Mouse (Mus musculus) midbrain, postnatal 0 days (tissue): ENCODE results near the gene Fam83d. TPM values are rescaled to one million over a fixed set of nuclear protein-coding genes. Genes with fewer than 3 reads are reported as not detected.

ENCODE experiments used
- ATAC-seq: fragments of 200-750 bp; cut with Nextera tagmentation; 2 replicates; pipeline ENCODE4 v1.8.0; 2017; ENCODE audit warnings: moderate number of reproducible peaks, mild to moderate bottlenecking, moderate TSS enrichment, moderate library complexity; ENCODE audit not compliant: low FRiP score
- DNase-seq: peaks from one replicate; pipeline ENCODE4 v3.0.0-alpha.2; 2015; ENCODE audit warnings: low spot score
- H3K27ac ChIP-seq: fragments of 300-500 bp; sonication (generic); 2 replicates; pipeline ENCODE4 v1.5.1; 2014; ENCODE audit warnings: low read depth, mild to moderate bottlenecking, low read length, mixed read lengths
- H3K27me3 ChIP-seq: fragments of 300-500 bp; sonication (generic); 2 replicates; pipeline ENCODE4 v1.6.1; 2014; ENCODE audit warnings: low read length, control low read depth, mixed read lengths; ENCODE audit not compliant: insufficient read depth
- H3K36me3 ChIP-seq: fragments of 300-500 bp; sonication (generic); 2 replicates; pipeline ENCODE4 v1.6.1; 2014; ENCODE audit warnings: low read length, control low read depth, mixed read lengths; ENCODE audit not compliant: insufficient read depth
- H3K4me1 ChIP-seq: fragments of 300-500 bp; sonication (generic); 2 replicates; pipeline ENCODE4 v1.6.1; 2014; ENCODE audit warnings: mild to moderate bottlenecking, control low read depth, antibody characterized with exemption, low read length, mixed read lengths; ENCODE audit not compliant: insufficient read depth
- H3K4me2 ChIP-seq: fragments of 300-500 bp; sonication (generic); 2 replicates; pipeline ENCODE4 v1.6.1; 2014; ENCODE audit warnings: low read depth, mild to moderate bottlenecking, low read length, mixed read lengths; ENCODE audit not compliant: poor library complexity, severe bottlenecking
- H3K4me3 ChIP-seq: fragments of 300-500 bp; sonication (generic); 2 replicates; pipeline ENCODE4 v1.5.1; 2014; ENCODE audit warnings: low read depth, mild to moderate bottlenecking, low read length, moderate library complexity
- H3K9ac ChIP-seq: fragments of 300-500 bp; sonication (generic); replicated peaks from 2 replicates; pipeline ENCODE4 v1.6.1; 2014; ENCODE audit warnings: mild to moderate bottlenecking, low read length, moderate library complexity, mixed read lengths; ENCODE audit not compliant: poor library complexity, severe bottlenecking
- H3K9me3 ChIP-seq: fragments of 300-500 bp; sonication (generic); 2 replicates; pipeline ENCODE4 v1.6.1; 2016; ENCODE audit warnings: low read length, control low read depth
- CTCF ChIP-seq: IDR thresholded peaks from 2 replicates; pipeline ENCODE4 v1.5.1; 2016; ENCODE audit warnings: antibody characterized with exemption, mild to moderate bottlenecking
- WGBS: fragments of 180-500 bp; shearing (Covaris S2); extraction: QIAGEN DNeasy Blood & Tissue Kit; methylation state at CpG from one replicate; pipeline ENCODE4 v1.1.7; 2014; 5-methylcytosine and 5-hydroxymethylcytosine counted together
- polyA plus RNA-seq: library from polyadenylated mRNA; unstranded; fragments of >200 nt; fragmentation: Nextera tagmentation; extraction: Ambion mirVana; gene quantifications from 2 replicates; pipeline ENCODE4 v1.2.1, GENCODE M21; 2015
- total RNA-seq: library from RNA; depleted of rRNA; stranded (reverse); fragments of >200 nt; gene quantifications from 2 replicates; pipeline ENCODE4 v1.2.3, GENCODE M21; 2014

Gene Fam83d
- total and polyA plus RNA-seq, 2 experiments from 2014 or later: 3.8 to 6.6 TPM

DNA sequence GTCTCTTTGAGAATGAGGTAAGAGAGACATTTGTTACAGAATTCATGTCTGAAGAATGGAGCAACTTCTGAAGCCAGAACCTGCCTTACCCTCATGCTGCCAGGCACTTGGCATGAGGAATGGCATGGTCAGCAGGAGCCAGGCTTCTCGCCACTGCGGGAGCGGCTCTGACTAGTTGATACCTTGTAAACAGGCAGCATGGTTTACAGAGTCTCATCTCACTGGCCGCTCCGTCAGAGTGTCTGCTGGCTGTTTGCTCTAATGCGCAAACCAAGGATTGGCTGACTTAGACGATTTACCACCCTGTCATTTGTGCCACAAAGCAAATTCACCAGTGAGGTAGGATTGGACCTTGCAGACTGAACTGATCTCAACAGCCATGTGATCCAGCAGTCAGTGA lies 13.2 kb downstream of the Fam83d start:
- H3K27me3 ChIP-seq: no peaks in the 10 kb centered on the region
- H3K27ac ChIP-seq: no peak overlapping the region
- ATAC-seq: no peak
- no peak for TF ChIP-seq CTCF
- H3K4me2 ChIP-seq: no peak overlapping the region
- 88% methylated on average over 7 of the region's 7 CpGs for WGBS
- H3K9me3 ChIP-seq: no peaks in the 10 kb centered on the region
- no peak overlapping the region for H3K4me3 ChIP-seq
- no peak for DNase-seq
- H3K4me1 ChIP-seq: no peaks in the 10 kb centered on the region
- H3K9ac ChIP-seq: no peak overlapping the region
- no peaks in the 10 kb centered on the region for H3K36me3 ChIP-seq

- Histone ChIP-seq H3K9ac (no peak overlapping the region), H3K4me1 (no peaks in the 10 kb centered on the region), H3K27ac (no peak overlapping the region), H3K36me3 (no peaks in the 10 kb centered on the region), H3K27me3 (no peaks in the 10 kb centered on the region), H3K4me2 (no peak overlapping the region), H3K4me3 (no peak overlapping the region), H3K9me3 (no peaks in the 10 kb centered on the region)
- no peak for ATAC-seq
- TF ChIP-seq CTCF: no peak
- 76% methylated on average over 14 of the region's 14 CpGs for WGBS
- DNase-seq: no peak
Measured at GRCm38 (mm10) chr2:158786927-158787795, 19.3 kb downstream of the Fam83d start.

DNA sequence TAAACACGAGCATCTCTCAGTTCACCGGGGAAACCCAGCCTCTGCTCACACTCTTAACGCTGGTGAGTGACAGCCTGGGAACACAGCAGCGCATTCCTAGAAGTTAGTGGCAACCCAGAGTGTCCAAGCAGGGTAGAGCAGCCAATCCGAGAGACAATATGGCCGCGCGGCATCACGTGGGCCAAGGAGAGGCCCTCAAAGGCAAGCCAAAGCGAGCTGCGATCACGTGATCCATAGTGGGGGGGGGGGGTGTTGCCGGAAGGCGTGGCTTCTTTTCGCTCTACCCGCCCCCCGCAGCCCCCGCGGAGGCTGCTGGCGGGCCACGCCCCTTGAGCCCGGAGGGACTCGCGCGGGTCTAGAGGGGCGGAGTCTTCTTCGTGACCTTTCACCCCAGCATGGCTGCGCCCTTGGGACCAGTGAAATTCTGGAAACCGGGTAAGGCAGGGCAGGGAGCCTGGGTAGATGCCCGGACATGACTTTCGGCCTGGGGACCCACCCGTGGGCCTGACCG lies 26.7 kb downstream of the Fam83d start, which contains the start of gene Dhx35:
Gene Dhx35 (plus strand): TSS at position 314 of the 511 bp plus-strand sequence.
- peak within 1 kb of the TSS; percentile 82 for H3K27ac ChIP-seq
- peaks cover 9% of the 10 kb centered on the region for H3K4me1 ChIP-seq
- peak; percentile 98 for DNase-seq
- TF ChIP-seq CTCF: peak; percentile 14; the same call in 1 of the 2 replicates
- no peaks in the 10 kb centered on the region for H3K27me3 ChIP-seq
- H3K9me3 ChIP-seq: no peaks in the 10 kb centered on the region
- H3K36me3 ChIP-seq: no peaks in the 10 kb centered on the region
- peak; percentile 99 for ATAC-seq
- peak within 1 kb of the TSS; percentile 55 for H3K9ac ChIP-seq
- WGBS: 0% methylated on average over 31 of the region's 33 CpGs
- H3K4me3 ChIP-seq: peak within 1 kb of the TSS; percentile 57
- H3K4me2 ChIP-seq: peak within 1 kb of the TSS; percentile 80

DNA sequence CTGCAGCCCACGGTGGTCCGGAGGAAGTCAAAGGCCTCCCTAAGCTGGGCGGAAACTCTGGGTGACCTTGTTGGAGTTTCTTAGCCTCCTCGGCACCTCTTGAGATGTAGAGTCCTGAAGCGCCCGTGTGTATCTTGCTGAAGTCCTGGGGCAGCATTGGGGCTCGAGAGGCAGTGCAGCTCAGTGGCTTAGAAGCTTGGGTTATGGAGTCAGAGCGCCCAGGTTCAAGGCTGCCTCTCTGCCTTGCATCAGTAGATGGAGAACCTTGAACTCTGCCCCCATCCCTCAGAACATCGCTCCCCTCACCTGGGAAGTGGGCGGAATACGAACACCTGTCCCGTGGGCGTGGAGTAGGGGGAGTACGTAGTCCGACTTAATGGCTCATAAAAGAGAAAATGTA lies 27.1 kb downstream of the Fam83d start:
- peaks cover 9% of the 10 kb centered on the region for H3K4me1 ChIP-seq
- no peaks in the 10 kb centered on the region for H3K9me3 ChIP-seq
- DNase-seq: no peak
- no peaks in the 10 kb centered on the region for H3K27me3 ChIP-seq
- no peaks in the 10 kb centered on the region for H3K36me3 ChIP-seq
- ATAC-seq: no peak
- 11% methylated on average over 15 of the region's 15 CpGs for WGBS
- H3K9ac ChIP-seq: peak overlapping the region; percentile 55
- H3K4me2 ChIP-seq: peak overlapping the region; percentile 80
- TF ChIP-seq CTCF: no peak
- 0 out of 2 replicates have a peak overlapping the region, but pooled peaks have one; percentile 1 for H3K27ac ChIP-seq
- H3K4me3 ChIP-seq: peak overlapping the region; percentile 57

GRCm38 (mm10) chr2:158795875-158796274 lies 28.0 kb downstream of the Fam83d start:
- Histone ChIP-seq H3K9me3 (no peaks in the 10 kb centered on the region), H3K36me3 (no peaks in the 10 kb centered on the region), H3K9ac (no peak overlapping the region), H3K4me3 (no peak overlapping the region), H3K4me2 (no peak overlapping the region), H3K27me3 (no peaks in the 10 kb centered on the region), H3K27ac (no peak overlapping the region), H3K4me1 (peaks cover 9% of the 10 kb centered on the region)
- no peak for DNase-seq
- 86% methylated on average over 2 of the region's 2 CpGs for WGBS
- no peak for TF ChIP-seq CTCF
- no peak for ATAC-seq

DNA sequence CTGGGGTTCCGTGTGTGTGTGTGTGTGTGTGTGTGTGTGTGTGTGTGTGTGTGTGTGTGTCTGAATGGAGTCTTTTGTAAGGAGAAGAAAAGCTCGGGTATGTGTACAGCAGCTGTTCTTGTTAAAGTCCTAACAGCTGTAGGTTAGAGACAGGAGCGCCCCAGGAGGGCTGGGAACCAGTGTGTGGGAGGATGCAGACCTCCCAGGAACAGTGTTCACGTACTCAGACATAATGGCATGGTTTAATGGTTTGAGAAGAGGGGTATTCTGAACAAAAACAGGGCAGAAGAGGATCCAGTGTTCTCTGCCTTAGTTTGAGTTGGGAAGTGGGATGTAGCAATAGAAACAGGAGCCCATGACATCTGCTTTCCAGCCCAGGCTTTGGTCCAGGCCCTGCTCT lies 31.4 kb downstream of the Fam83d start:
- ATAC-seq (no peak), DNase-seq (no peak)
- no peak for TF ChIP-seq CTCF
- no peaks in the 10 kb centered on the region for H3K9me3 ChIP-seq
- H3K27ac ChIP-seq: no peak overlapping the region
- no peaks in the 10 kb centered on the region for H3K4me1 ChIP-seq
- no peak overlapping the region for H3K9ac ChIP-seq
- H3K4me2 ChIP-seq: no peak overlapping the region
- H3K4me3 ChIP-seq: no peak overlapping the region
- no peaks in the 10 kb centered on the region for H3K27me3 ChIP-seq
- WGBS: 30% methylated on average over 4 of the region's 4 CpGs
- H3K36me3 ChIP-seq: peaks cover 16% of the 10 kb centered on the region
